Mouse (Mus musculus): ENCODE data around the gene Micall1.

DNA sequence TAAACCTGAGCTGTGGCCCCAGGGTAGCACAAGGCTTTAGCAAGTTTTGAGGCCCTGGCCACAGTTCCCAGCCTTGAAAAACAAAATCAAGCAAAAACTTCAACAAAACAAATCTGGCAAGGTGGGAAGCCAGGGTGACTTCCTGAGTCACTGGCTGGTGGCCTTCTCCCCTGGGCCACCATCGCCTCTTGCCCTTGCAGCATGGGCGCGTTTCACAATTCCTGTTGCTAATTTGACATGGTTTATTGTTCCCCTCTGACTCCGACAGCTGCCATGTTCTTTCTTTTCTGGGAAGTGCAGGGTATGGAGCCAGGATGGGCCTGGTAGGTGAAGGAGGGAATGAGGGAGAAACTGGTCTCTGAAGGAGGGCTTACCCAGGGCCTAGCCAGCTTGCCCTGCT, 13.4 kb downstream of the Micall1 start:
- TF ChIP-seq GATA1 (IDR thresholded peaks at IDR 0.05; ENCODE audit: borderline replicate concordance, low read length) (no peak), FLI1 (IDR thresholded peaks at IDR 0.05; ENCODE audit: low read length) (no peak)
